Mouse (Mus musculus): Measurements from ENCODE around the gene Crygn.

Crygn gene

GRCm38 (mm10) chr5:24709962-24710361, 47.8 kb downstream of the Crygn start:
- DNase-seq (ENCODE audit: low spot score): no peak

- DNase-seq (ENCODE audit: low spot score): no peak
Measured at GRCm38 (mm10) chr5:24704615-24705014, 53.2 kb downstream of the Crygn start.

GRCm38 (mm10) chr5:24701271-24701670, 56.5 kb downstream of the Crygn start:
- DNase-seq (ENCODE audit: low spot score): no peak
